Mouse (Mus musculus) liver, embryonic 11.5 days (tissue): Measurements from ENCODE around the gene Opn4. TPM values are rescaled to one million over a fixed set of nuclear protein-coding genes. Genes with fewer than 3 reads are reported as not detected.

Source experiments
- ATAC-seq: fragments of 200-750 bp; cut with Nextera tagmentation; replicated peaks from 2 replicates; pipeline ENCODE4 v1.8.0; 2017; ENCODE audit warnings: moderate number of reproducible peaks, mild to moderate bottlenecking, moderate TSS enrichment, moderate library complexity; ENCODE audit not compliant: low FRiP score
- DNase-seq: peaks from one replicate; pipeline ENCODE4 v3.0.0-alpha.2; 2017; ENCODE audit warnings: low spot score
- H3K27ac ChIP-seq: fragments of 300-500 bp; sonication (generic); 2 replicates; pipeline ENCODE4 v1.5.1; 2014; ENCODE audit warnings: mild to moderate bottlenecking, low read depth, low read length, control low read depth
- H3K27me3 ChIP-seq: fragments of 300-500 bp; sonication (generic); replicated peaks from 2 replicates; pipeline ENCODE4 v1.6.1; 2014; ENCODE audit warnings: low read length, mixed read lengths; ENCODE audit not compliant: control insufficient read depth, insufficient read depth
- H3K36me3 ChIP-seq: fragments of 300-500 bp; sonication (generic); 2 replicates; pipeline ENCODE4 v1.6.1; 2014; ENCODE audit warnings: mild to moderate bottlenecking, low read length, moderate library complexity, mixed read lengths; ENCODE audit not compliant: control insufficient read depth, insufficient read depth
- H3K4me1 ChIP-seq: fragments of 300-500 bp; sonication (generic); replicated peaks from 2 replicates; pipeline ENCODE4 v1.6.1; 2014; ENCODE audit warnings: low read length, mixed read lengths; ENCODE audit not compliant: control insufficient read depth, insufficient read depth
- H3K4me2 ChIP-seq: fragments of 300-500 bp; sonication (generic); 2 replicates; pipeline ENCODE4 v1.6.1; 2014; ENCODE audit warnings: mild to moderate bottlenecking, control low read depth, moderate library complexity
- H3K4me3 ChIP-seq: fragments of 300-500 bp; sonication (generic); 2 replicates; pipeline ENCODE4 v1.5.1; 2014; ENCODE audit warnings: low read depth, low read length, control low read depth
- H3K9ac ChIP-seq: fragments of 300-500 bp; sonication (generic); 2 replicates; pipeline ENCODE4 v1.6.1; 2014; ENCODE audit warnings: low read depth, low read length, control low read depth
- H3K9me3 ChIP-seq: fragments of 300-500 bp; sonication (generic); 2 replicates; pipeline ENCODE4 v1.6.1; 2016; ENCODE audit warnings: low read length, inconsistent platforms, mixed read lengths; ENCODE audit not compliant: control insufficient read depth
- WGBS: fragments of 180-500 bp; shearing (Covaris S2); extraction: QIAGEN DNeasy Blood & Tissue Kit; methylation state at CpG from one replicate; pipeline ENCODE4 v1.1.7; 2014; 5-methylcytosine and 5-hydroxymethylcytosine counted together
- polyA plus RNA-seq: library from polyadenylated mRNA; unstranded; fragments of >200 nt; fragmentation: Nextera tagmentation; extraction: Ambion mirVana; gene quantifications from 2 replicates; pipeline ENCODE4 v1.2.1, GENCODE M21; 2014

Gene Opn4
- polyA plus RNA-seq, 1 experiment from 2014 or later: not detected

DNA sequence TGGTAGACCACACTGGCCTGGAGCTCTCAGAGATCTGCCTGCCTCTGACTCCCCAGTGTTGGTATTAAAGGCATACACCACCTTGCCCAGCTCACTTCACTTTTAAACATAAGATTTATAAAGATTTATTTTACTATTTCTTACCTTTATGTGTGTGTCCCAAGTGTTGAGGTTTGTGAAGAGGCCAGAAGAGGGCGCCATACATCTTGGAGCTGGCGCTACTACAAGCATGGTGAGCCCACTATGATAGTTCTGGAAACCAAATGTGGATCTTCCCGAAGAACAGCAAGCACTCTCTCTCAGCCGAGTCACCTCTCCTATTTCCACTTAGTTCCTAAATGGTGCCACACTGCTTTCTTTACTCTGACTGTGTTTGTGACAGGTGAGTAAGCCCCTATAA, 12.3 kb upstream of the Opn4 start:
- Histone ChIP-seq H3K27me3 (peaks cover 5% of the 10 kb centered on the region; the same call in 1 of the 2 replicates), H3K9me3 (no peaks in the 10 kb centered on the region), H3K27ac (no peak overlapping the region), H3K4me2 (no peak overlapping the region), H3K9ac (no peak overlapping the region), H3K4me1 (peaks cover 4% of the 10 kb centered on the region; the same call in 1 of the 2 replicates), H3K4me3 (no peak overlapping the region), H3K36me3 (no peaks in the 10 kb centered on the region)
- DNase-seq (no peak), ATAC-seq (no peak)
- WGBS: 28% methylated on average over 4 of the region's 4 CpGs

DNA sequence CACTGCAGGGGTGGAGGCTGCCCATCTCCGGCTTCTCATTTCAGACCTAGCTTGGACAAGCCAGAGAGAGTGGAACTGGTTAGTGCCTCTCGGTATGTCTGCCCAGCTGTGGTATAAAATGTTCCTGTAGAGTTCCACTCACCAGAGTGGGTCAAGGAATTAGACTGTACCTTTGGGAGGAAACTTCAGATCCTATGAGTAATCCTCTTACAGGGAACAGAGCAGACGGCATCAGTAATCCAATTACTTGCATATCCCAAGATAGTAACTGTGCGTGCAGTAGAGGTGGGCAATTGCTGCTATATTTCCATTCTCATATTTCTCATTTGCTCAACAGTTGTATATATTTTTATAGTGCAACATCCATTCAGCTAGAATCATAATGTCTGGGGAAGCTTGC, 11.6 kb upstream of the Opn4 start:
- peaks cover 4% of the 10 kb centered on the region; the same call in 1 of the 2 replicates for H3K4me1 ChIP-seq
- no peak overlapping the region for H3K4me2 ChIP-seq
- no peak overlapping the region for H3K9ac ChIP-seq
- 88% methylated on average over 4 of the region's 4 CpGs for WGBS
- H3K4me3 ChIP-seq: no peak overlapping the region
- no peaks in the 10 kb centered on the region for H3K9me3 ChIP-seq
- no peaks in the 10 kb centered on the region for H3K36me3 ChIP-seq
- DNase-seq (no peak), ATAC-seq (no peak)
- peaks cover 5% of the 10 kb centered on the region; the same call in 1 of the 2 replicates for H3K27me3 ChIP-seq
- no peak overlapping the region for H3K27ac ChIP-seq

GRCm38 (mm10) chr14:34601910-34602309, 2.0 kb upstream of the Opn4 start:
- Histone ChIP-seq H3K4me1 (no peaks in the 10 kb centered on the region), H3K9me3 (no peaks in the 10 kb centered on the region), H3K4me2 (no peak overlapping the region), H3K9ac (no peak overlapping the region), H3K36me3 (no peaks in the 10 kb centered on the region), H3K27ac (no peak overlapping the region), H3K4me3 (no peak overlapping the region), H3K27me3 (0 out of 2 replicates have a peak, but pooled peaks cover 5% of the 10 kb centered on the region)
- DNase-seq: no peak
- 84% methylated on average over 7 of the region's 7 CpGs for WGBS
- no peak for ATAC-seq

- Histone ChIP-seq H3K27me3 (0 out of 2 replicates have a peak, but pooled peaks cover 3% of the 10 kb centered on the region), H3K27ac (no peak overlapping the region), H3K4me1 (peaks cover 5% of the 10 kb centered on the region; the same call in 1 of the 2 replicates), H3K4me2 (no peak overlapping the region), H3K36me3 (no peaks in the 10 kb centered on the region), H3K9ac (no peak overlapping the region), H3K4me3 (no peak overlapping the region), H3K9me3 (no peaks in the 10 kb centered on the region)
- ATAC-seq (no peak), DNase-seq (no peak)
- WGBS: 67% methylated on average over 17 of the region's 17 CpGs
Measured at GRCm38 (mm10) chr14:34595596-34596255, 4.2 kb downstream of the Opn4 start.

DNA sequence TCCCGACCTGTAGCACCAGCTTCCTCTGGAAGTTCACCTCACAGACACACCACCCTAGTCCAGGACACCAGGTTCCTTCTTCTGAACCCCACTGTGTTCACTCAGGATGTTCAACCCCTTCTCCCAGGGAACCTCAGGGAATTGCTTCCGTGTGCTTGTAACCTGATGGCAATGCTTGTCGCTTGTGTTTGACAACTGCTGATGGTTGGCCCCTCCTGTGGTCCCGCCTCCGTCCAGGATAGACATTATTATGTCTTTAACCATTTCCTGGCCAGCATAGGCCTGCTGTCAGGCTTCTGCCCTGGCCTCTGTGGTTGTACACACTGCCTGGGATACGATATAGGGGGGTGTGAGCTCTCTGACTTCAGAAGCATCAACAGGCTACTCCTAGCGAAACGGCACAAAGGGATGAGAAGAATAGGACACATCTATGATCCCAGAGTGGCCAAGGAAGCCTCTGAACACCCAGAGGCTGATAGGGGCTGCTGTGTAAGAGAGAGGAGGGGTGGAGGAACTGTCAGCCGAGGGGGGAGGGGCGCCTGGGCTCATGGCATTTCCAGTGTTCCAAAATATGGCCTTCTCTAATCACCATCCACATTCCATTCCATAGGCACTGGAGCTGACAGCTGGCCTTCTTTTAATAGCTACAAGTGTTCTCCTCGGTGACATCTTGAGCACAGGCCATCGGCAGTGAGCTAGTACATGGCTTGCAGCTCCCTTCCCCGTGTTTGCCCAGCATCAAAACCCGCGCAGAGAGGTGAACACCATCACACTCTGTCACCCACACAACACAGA, 8.0 kb downstream of the Opn4 start:
- no peaks in the 10 kb centered on the region for H3K27me3 ChIP-seq
- H3K36me3 ChIP-seq: no peaks in the 10 kb centered on the region
- H3K4me1 ChIP-seq: peaks cover 8% of the 10 kb centered on the region
- H3K4me2 ChIP-seq: no peak overlapping the region
- DNase-seq: no peak
- no peak overlapping the region for H3K27ac ChIP-seq
- H3K9ac ChIP-seq: no peak overlapping the region
- no peak overlapping the region for H3K4me3 ChIP-seq
- no peaks in the 10 kb centered on the region for H3K9me3 ChIP-seq
- WGBS: 68% methylated on average over 15 of the region's 15 CpGs
- no peak for ATAC-seq

GRCm38 (mm10) chr14:34590743-34591675, 8.9 kb downstream of the Opn4 start:
- Histone ChIP-seq H3K9ac (no peak overlapping the region), H3K4me1 (peaks cover 8% of the 10 kb centered on the region), H3K27me3 (no peaks in the 10 kb centered on the region), H3K27ac (no peak overlapping the region), H3K4me3 (no peak overlapping the region), H3K9me3 (no peaks in the 10 kb centered on the region), H3K4me2 (peak overlapping the region; percentile 15), H3K36me3 (no peaks in the 10 kb centered on the region)
- DNase-seq: no peak
- WGBS: 66% methylated on average over 24 of the region's 24 CpGs
- ATAC-seq: peak; percentile 46; the same call in 1 of the 2 replicates

- WGBS: 86% methylated on average over 5 of the region's 5 CpGs
- Histone ChIP-seq H3K9me3 (no peaks in the 10 kb centered on the region), H3K9ac (no peak overlapping the region), H3K4me2 (no peak overlapping the region), H3K36me3 (no peaks in the 10 kb centered on the region), H3K27me3 (no peaks in the 10 kb centered on the region), H3K4me3 (no peak overlapping the region), H3K4me1 (peaks cover 17% of the 10 kb centered on the region), H3K27ac (no peak overlapping the region)
- ATAC-seq (no peak), DNase-seq (no peak)
Measured at GRCm38 (mm10) chr14:34590017-34590570, 9.8 kb downstream of the Opn4 start.

DNA sequence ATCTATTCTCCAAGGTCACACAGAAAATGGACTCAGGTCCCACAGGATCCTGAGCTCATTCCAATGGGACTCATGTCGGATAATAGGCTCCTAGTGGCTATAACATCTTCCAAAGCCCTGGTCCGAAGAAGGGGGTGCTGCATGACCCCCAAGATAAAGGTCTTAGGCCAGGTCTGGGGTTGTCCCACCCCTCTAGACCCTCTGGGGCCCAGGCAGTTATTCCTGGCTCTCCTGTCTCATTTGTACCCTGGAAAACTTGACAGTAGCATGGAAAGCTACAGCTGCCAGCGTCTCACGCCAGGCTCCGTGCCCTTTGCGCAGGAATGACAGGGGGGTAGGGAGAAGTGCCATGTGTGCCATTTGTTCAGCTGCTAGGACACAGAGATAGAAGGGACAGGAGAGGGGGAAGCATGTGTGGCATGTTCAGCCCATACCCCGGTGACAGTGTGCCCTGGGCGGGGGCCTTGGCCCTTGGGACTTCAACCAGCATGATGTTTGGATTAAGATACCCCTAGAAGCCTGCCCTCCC, 10.7 kb downstream of the Opn4 start:
- Histone ChIP-seq H3K4me1 (peaks cover 18% of the 10 kb centered on the region), H3K9ac (no peak overlapping the region), H3K4me3 (no peak overlapping the region), H3K36me3 (no peaks in the 10 kb centered on the region), H3K9me3 (no peaks in the 10 kb centered on the region), H3K27me3 (no peaks in the 10 kb centered on the region), H3K27ac (no peak overlapping the region), H3K4me2 (no peak overlapping the region)
- ATAC-seq (no peak), DNase-seq (no peak)
- WGBS: 88% methylated on average over 8 of the region's 8 CpGs
